Mouse (Mus musculus) natural killer cell, adult 2 months (primary cell): ENCODE results near the gene Gm18596.
"Not testable (repeated sequence)": the region's sequence is repeated elsewhere in the genome, so short reads cannot be mapped to it uniquely, and the experiment has no call there.

ENCODE experiments used
- DNase-seq, 2 experiments: peaks; one replicate each; pipeline ENCODE4 v3.0.0; 2022; ENCODE audit warnings: low spot score in 2 of 2

The Gm18596 gene

DNA sequence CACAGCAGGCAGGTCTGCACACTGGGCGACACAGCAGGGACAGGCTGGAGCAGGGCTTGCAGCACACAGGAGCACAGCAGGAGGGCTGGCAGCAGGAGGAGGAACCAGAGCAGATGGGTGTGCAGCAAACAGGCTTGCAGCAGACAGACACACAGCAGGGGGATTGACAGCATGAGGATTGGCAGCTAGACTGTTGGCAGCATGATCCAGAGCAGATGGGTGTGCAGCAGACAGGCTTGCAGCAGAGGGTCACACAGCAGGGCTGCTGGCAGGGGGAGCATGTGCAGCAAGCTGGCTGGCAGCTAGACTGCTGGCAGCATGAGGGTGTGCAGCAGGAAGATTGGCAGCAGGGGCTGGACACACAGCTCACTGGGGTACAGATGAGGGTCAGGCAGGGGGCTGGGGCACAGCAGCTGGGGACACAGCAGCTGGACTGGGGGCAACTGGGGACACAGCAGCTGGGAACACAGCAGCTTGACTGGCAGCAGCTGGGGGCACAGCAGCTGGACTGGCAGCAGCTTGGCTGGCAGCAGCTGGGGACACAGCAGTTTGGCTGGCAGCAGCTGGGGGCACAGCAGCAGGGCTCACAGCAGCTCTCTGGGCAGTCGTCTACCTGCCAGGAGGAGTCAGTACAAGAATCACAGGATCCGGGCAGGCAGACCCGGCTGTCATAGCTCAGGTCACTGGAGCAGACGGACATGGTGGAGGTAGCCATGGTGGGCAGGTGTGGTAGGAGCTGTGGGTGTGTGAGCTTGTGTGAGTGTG, at the start of gene Gm18596:
TSS of gene Gm18596 (minus strand) at position 715 of the 765 bp plus-strand sequence.
- DNase-seq: not testable (repeated sequence)

DNA sequence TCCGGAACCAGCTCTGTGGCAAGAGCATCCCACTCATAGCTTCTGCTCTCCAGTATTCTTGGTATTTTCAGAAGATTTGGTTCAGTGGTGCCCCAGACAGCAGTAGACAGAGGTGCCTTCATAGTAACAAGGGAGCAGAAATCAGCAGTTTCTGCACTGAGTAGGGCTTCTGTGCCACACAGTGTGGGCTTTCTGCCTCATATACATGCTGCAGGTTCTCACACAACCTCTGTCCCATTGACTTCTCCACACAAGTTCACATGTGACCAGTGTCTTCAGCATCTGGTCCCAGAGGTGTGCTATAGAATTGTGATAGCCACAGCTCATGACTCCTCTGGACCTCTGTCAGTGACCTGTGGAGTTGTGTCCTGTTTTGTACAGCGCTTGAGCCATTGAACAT, 46.2 kb upstream of the Gm18596 start:
- DNase-seq: no peak

DNA sequence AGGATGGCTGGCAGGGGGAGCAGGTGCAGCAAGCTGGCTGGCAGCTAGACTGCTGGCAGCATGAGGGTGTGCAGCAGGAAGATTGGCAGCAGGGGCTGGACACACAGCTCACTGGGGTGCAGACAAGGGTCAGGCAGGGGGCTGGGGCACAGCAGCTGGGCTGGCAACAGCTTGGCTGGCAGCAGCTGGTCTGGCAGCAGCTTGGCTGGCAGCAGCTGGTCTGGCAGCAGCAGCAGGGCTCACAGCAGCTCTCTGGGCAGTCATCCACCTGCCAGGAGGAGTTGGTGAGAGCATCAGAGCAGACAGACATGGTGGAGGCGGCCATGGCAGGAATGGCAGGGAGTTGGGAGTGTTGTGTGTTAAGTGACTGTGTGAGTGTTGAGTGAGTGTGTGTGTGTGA, 45.4 kb upstream of the Gm18596 start, which contains the start of gene Gm7137:
TSS of gene Gm7137 (minus strand) at position 325 of the 400 bp plus-strand sequence.
- not testable (repeated sequence) for DNase-seq

DNA sequence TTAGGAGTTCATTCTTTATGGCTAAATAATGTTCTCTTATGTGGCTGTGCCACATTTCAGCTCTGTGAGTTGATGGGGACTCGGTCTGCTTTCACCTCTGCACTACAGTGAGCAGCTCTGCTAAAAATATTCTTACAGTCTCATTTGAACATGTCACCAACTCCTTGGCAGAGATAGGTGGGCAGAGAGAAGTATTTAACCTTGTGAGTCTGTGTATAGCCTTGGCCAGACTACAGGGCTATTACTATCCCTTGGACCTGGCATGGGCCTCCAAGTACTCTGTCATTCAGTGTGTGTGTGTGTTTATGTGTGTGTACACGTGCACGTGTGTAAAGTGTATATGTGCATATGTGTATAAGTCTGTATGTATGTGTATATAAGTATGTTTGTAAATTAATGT, 41.0 kb upstream of the Gm18596 start:
- DNase-seq: not testable (repeated sequence)

DNA sequence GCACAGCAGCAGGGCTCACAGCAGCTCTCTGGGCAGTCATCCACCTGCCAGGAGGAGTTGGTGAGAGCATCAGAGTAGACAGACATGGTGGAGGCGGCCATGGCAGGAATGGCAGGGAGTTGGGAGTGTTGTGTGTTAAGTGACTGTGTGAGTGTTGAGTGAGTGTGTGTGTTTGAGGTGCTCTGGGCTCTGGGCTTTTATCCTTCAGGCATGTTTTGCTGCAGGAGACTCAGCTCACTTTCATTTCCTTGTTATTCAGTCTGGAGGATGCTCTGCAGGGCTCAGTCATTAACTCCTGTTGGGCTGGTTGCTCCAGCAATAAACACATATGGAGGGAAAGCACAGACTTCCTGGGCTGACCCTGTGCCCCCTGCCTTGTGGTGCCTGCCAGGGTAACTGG, 40.0 kb upstream of the Gm18596 start, which contains the start of gene Gm3250:
TSS of gene Gm3250 (minus strand) at position 101 of the 400 bp plus-strand sequence.
- not testable (repeated sequence) for DNase-seq

DNA sequence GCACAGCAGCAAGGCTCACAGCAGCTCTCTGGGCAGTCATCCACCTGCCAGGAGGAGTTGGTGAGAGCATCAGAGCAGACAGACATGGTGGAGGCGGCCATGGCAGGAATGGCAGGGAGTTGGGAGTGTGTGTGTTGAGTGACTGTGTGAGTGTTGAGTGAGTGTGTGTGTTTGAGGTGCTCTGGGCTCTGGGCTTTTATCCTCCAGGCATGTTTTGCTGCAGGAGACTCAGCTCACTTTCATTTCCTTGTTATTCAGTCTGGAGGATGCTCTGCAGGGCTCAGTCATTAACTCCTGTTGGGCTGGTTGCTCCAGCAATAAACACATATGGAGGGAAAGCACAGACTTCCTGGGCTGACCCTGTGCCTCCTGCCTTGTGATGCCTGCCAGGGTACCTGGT, 34.4 kb upstream of the Gm18596 start, which contains the start of gene Gm7138:
TSS of gene Gm7138 (minus strand) at position 101 of the 400 bp plus-strand sequence.
- not testable (repeated sequence) for DNase-seq

DNA sequence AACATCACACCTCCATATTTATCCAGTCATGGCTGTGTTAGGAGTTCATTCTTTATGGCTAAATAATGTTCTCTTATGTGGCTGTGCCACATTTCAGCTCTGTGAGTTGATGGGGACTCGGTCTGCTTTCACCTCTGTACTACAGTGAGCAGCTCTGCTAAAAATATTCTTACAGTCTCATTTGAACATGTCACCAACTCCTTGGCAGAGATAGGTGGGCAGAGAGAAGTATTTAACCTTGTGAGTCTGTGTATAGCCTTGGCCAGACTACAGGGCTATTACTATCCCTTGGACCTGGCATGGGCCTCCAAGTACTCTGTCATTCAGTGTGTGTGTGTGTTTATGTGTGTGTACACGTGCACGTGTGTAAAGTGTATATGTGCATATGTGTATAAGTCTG, 29.7 kb upstream of the Gm18596 start:
- DNase-seq: not testable (repeated sequence)

DNA sequence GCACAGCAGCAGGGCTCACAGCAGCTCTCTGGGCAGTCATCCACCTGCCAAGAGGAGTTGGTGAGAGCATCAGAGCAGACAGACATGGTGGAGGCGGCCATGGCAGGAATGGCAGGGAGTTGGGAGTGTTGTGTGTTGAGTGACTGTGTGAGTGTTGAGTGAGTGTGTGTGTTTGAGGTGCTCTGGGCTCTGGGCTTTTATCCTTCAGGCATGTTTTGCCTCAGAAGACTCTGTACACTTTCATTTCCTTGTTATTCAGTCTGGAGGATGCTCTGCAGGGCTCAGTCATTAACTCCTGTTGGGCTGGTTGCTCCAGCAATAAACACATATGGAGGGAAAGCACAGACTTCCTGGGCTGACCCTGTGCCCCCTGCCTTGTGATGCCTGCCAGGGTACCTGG, 28.8 kb upstream of the Gm18596 start, which contains the start of gene Gm3238:
TSS of gene Gm3238 (minus strand) at position 101 of the 400 bp plus-strand sequence.
- not testable (repeated sequence) for DNase-seq

DNA sequence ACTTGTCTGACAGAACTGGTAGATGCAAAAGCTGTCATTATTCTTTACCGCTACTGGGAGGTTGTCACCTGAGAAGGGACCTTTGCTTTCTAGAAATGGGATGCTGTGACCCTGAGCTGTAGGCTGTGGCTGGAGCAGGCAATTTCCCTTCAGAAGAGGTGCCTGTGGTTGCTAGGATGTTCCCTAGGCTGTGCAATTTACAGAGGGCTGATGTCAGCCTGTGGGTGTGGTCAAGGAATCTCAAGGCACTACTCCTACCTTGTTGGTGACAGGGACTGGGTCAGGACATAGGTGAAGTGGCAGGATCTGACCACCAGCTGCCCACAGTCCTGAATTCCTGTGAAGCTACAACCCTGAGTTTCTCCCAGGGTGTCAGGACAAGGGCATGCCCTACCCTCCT, 27.3 kb upstream of the Gm18596 start:
- no peak for DNase-seq

DNA sequence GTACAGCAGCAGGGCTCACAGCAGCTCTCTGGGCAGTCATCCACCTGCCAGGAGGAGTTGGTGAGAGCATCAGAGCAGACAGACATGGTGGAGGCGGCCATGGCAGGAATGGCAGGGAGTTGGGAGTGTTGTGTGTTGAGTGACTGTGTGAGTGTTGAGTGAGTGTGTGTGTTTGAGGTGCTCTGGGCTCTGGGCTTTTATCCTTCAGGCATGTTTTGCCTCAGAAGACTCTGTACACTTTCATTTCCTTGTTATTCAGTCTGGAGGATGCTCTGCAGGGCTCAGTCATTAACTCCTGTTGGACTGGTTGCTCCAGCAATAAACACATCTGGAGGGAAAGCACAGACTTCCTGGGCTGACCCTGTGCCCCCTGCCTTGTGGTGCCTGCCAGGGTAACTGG, 17.1 kb upstream of the Gm18596 start, which contains the start of gene Gm3233:
TSS of gene Gm3233 (minus strand) at position 101 of the 400 bp plus-strand sequence.
- DNase-seq: not testable (repeated sequence)

DNA sequence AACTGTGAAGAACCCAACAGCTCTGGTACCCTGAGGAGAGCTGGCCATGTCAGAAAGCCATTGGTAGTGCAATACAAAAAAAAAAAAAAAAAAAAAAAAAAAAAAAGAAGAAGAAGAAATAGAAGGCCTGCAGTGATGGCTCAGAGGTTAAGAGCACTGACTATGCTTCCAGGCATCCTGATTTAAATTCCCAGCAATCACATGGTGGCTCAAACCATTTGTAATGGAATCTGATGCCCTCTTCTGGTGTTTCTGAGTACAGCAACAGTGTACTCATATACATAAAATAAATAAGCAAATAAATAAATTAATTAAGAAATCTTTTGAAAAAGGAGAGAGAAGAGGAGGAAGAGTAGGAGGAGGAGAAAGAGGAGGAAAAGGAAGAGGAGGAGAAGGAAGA, 11.0 kb upstream of the Gm18596 start:
- no peak for DNase-seq

DNA sequence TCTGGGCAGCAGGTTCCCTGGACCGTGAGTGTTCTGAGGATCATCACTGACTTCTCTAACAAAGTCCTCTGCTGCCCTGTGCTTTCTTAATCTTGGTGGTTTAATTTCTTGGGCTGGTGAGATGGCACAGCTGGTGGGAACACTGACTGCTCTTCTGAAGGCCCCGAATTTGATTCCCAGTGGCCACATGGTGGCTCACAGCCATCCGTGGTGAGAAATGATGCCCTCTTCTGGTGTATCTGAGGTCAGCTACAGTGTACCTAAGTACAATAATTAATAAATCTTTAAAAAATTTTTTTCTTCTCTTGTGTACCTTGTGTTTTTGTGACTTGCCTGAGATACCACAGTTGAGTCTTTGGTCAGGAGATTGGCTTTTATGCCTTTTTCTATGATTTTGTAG, 9.9 kb upstream of the Gm18596 start:
- not testable (repeated sequence) for DNase-seq

DNA sequence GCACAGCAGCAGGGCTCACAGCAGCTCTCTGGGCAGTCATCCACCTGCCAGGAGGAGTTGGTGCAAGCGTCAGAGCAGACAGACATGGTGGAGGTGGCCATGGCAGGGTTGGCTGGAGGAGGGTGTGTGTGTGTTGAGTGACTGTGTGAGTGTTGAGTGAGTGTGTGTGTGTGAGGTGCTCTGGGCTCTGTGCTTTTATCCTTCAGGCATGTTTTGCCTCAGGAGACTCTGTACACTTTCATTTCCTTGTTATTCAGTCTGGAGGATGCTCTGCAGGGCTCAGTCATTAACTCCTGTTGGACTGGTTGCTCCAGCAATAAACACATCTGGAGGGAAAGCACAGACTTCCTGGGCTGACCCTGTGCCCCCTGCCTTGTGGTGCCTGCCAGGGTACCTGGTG, 8.8 kb upstream of the Gm18596 start, which contains the start of gene Gm9736:
TSS of gene Gm9736 (minus strand) at position 101 of the 400 bp plus-strand sequence.
- DNase-seq: not testable (repeated sequence)

DNA sequence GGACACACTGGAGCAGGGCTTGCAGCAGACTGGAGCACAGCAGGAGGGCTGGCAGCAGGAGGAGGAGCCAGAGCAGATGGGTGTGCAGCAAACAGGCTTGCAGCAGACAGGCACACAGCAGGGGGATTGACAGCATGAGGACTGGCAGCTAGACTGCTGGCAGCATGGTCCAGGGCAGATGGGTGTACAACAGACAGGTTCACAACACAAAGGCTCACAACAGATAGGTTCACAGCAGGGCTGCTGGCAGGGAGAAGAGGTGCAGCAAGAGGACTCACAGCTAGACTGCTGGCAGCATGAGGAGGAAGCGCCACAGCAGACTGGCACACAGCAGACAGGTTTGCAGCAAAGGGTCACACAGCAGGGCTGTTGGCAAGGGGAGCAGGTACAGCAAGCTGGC, 8.2 kb upstream of the Gm18596 start:
- DNase-seq: not testable (repeated sequence)

DNA sequence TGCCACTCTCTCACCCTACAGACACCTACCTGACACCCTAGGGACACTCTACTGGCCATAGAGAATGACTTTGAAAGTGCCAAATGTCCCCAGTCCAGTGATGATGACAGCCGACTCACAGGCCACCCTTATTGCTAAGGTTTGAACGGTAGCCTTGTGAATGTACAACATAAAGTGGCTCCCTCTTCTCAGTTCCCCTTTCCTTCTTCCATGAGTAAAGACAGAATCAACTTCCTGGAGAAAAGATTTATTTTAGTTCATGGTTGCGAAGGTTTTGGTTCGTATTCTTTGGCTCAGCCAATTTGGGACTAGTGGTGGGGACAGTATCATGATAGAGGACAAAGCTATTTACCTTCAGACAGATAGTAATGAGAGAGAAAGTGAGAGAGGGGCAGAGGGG, 3.5 kb downstream of the Gm18596 start:
- DNase-seq: no peak

DNA sequence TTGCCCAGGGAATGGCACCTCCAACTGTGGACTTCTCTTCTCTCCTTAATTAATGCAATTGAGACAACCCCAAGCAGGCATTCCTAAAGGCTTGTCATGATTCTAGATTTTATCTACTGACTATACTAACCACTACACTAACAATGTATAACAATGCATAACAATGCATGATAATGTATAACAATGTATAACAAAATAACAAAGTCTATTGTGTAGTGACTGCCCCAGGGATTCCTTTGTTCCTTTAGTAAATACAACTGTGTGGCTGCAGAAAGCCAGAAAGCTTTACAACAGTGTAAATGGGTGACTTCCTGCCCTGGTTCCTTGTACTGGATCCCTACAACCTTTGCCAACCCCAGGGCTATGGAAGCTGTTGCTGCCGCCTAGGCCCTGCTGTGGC, 6.5 kb downstream of the Gm18596 start:
- no peak for DNase-seq

DNA sequence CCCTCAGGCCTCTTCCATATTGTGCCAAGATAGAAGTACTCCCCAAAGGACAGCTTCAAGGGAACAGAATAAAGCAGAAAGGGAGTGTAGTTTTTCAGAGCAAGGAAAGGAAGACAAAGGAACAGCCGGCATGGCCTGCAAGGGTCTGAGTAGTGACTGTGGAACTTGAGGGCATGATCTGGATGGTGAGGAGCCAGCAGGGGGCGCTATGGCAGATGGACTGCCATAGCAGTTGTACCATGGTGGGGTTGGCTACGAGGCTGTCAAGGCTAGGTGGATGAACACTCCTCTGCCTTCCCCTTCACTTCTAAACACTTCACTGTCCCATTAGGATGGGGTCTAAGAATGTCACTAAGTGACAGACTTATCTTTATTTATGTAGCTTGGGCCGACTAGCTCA, 13.2 kb downstream of the Gm18596 start:
- peak in 1 of 2 experiments; percentile 6 for DNase-seq

DNA sequence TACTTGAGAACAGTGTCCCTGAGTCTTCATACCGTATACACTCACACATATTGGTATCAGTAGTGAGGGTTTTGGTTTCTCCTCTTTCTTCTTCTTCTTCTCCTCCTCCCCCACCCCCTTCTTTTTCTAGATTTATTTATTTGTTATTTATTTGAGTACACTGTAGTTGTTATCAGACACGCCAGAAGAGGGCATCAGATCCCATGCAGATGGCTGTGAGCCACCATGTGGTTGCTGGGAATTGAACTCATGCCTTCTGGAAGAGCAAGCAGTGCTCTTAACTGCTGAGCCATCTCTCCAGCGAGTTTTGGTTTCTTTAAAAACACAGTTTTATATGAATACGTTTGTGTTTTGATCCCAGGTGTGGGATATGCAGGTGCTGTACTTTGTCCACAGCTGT, 14.2 kb downstream of the Gm18596 start:
- no peak for DNase-seq

DNA sequence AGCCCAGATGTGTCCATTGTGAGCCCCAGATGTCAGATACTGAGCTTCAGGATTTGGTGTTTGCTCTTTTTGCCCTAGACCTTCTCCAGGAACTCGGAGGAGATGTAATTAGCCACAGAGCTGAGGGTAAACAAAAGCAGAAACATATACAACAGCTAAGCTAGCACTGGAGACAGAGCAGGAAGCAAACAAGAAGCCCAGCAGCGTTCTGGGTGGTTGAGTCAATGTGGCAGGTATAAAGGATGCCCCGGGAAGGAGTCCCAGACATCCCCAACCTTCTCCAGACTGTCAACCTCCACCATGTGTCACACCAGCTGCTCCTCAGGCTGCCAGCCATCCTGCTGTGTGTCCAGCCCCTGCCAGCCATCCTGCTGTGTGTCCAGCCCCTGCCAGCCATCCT, 16.3 kb downstream of the Gm18596 start, which contains the start of gene Gm10100:
TSS of gene Gm10100 (plus strand) at position 301 of the 400 bp plus-strand sequence.
- DNase-seq: no peak

DNA sequence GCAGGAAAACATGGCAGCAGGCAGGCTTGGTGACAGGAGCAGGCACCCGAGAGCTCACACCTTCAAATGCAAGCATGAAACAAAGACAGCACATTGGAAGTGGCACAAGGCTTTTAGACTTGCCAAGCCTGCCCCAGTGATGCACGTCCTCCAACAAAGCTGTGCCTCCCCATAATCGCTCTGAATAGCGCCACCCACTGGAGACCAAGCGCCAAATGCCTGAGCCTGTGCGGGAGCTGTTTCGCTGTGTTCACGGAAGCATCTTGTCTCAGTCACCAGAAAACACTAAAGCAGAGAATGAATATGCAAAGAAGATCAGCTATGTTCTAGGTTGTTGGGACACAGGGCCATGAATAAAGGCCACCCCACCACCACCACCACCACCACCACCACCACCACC, 17.6 kb downstream of the Gm18596 start:
- no peak for DNase-seq

DNA sequence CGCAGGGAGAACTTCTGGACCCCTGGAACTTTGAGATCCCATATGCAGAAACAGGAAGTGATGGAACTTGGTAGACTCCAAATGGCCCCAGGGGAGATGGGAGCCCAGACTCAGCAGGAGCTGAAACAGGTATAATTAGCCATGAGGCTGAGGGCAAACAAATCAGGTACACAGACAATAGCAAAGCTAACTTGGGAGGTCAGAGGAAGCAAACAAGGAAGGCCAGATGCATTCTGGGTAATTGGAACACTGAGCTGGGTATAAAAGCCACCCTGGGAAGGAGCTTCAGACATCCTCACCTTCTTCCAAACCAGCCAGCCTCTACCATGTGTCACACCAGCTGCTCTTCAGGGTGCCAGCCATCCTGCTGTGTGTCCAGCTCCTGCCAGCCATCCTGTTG, 22.1 kb downstream of the Gm18596 start, which contains the start of gene Krtap12-1:
TSS of gene Krtap12-1 (plus strand) at position 301 of the 400 bp plus-strand sequence.
- not testable (repeated sequence) for DNase-seq

DNA sequence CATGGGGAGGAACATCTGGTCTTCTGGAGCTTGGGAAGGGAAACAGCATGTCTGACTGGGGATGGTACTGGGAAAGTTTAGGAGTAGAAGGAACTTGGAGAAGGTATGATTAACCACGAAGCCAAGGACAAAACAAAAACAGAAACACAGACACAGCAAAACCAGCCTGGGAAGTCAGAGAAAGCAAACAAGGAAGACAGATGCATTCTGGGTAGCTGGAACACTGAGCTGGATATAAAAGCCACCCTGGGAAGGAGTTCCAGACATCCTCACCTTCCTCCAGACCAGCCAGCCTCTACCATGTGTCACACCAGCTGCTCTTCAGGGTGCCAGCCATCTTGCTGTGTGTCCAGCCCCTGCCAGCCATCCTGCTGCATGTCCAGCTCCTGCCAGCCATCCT, 26.9 kb downstream of the Gm18596 start, which contains the start of gene Gm10142:
TSS of gene Gm10142 (plus strand) at position 301 of the 400 bp plus-strand sequence.
- DNase-seq: no peak

DNA sequence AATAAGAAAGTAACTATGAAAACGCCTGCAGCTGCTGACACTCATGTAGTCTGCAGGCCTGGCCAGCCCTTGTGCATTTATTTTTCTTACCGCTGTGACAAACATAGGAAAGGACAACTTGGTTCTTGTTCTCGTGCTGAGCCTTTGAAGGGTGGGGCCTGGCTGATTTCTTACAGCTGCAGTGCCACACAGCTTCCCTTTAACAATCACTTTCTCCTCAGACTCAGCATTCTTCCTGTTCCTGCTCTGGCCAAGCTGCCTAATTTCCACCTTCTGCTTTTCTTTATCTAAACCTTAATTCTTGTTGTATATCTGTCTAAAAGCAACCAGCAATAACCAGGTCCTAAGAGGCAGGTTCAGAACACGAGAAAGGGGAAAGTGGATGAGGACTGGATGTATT, 28.7 kb downstream of the Gm18596 start:
- no peak for DNase-seq
